ENCODE assay signal across 7 mouse cellular contexts in the genomic region with DNA sequence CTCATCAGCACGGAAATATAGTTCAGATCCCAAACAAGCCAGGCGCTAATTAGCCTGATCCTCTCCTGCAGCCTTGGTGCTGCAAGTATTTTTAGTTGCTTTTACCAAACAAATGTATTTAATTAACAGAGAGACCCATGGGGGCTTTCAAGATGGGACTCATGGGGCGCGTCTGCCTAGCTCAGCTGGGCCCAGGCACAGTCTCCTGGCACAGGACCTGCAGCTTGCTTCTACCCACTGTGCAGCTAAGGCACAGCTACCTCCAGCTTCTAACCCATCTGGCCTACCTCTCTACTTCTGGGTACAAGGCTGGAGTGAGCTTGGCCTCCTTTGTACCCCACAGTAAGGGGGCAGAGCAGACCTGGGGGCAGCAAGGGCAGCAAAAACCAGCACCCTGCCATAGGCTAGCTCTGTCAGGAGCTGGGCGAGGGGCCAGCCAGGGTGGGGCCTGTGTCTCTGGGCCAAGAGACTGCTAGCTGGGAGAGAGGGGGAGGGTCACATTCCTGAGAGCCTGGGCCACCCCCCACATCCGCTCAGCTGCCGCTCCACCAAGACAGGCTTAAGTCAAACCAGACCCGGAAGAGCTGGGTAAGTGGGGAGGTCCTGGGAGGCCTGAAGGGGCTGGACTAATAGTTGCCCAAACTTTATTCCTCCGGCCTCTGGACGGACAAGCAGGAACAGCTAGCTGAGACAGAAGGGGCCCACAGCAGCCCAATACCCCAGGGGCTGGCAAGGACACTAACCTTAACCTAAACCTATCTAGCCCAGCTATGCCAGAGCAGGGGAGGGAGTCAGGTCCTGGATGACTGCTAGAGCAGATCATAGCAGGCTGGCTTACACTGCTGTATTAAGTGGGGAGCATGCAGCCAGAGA. TPM values are rescaled to one million over a fixed set of nuclear protein-coding genes. Genes with fewer than 3 reads are reported as not detected.
DNase-seq lines count a peak whose midpoint lies in the region; ATAC-seq lines count a peak whose summit lies in the region.

No protein-coding gene starts in this region.

- peak overlapping the region; percentile 42 for H3K27ac ChIP-seq in forebrain, embryonic 16.5 days (ENCODE audit: low read length)
- peak overlapping the region; percentile 95 for H3K27ac ChIP-seq in limb, embryonic 10.5 days
- 0 out of 2 replicates have a peak overlapping the region, but pooled peaks have one; percentile 8 for H3K27ac ChIP-seq in midbrain, embryonic 12.5 days (replicated peaks)

- peak; percentile 94 for DNase-seq in ZHBTc4 (ENCODE audit: low read depth, low spot score)
- peak; percentile 89 for DNase-seq in limb, embryonic 10.5 days (ENCODE audit: low spot score)
- DNase-seq in testis, postnatal 14 days (ENCODE audit: low spot score): peak; percentile 64

- H3K9ac ChIP-seq in forebrain, embryonic 16.5 days (replicated peaks; ENCODE audit: low read depth, low read length): peak overlapping the region; percentile 37; the same call in 1 of the 2 replicates
- H3K9ac ChIP-seq in midbrain, embryonic 12.5 days (replicated peaks): no peak overlapping the region

- no peak overlapping the region for H3K4me2 ChIP-seq in forebrain, embryonic 16.5 days (ENCODE audit: low read length)
- H3K4me2 ChIP-seq in midbrain, embryonic 12.5 days (replicated peaks): no peak overlapping the region

- H3K4me1 ChIP-seq in forebrain, embryonic 16.5 days (replicated peaks; ENCODE audit: control insufficient read depth, insufficient read depth, low read length): peaks cover 14% of the 10 kb centered on the region
- H3K4me1 ChIP-seq in limb, embryonic 10.5 days: peaks cover 38% of the 10 kb centered on the region
- peaks cover 15% of the 10 kb centered on the region for H3K4me1 ChIP-seq in midbrain, embryonic 12.5 days

- H3K9me3 ChIP-seq in forebrain, embryonic 16.5 days (ENCODE audit: control insufficient read depth, low read length): no peaks in the 10 kb centered on the region
- no peaks in the 10 kb centered on the region for H3K9me3 ChIP-seq in limb, embryonic 10.5 days (replicated peaks)
- H3K9me3 ChIP-seq in midbrain, embryonic 12.5 days: no peaks in the 10 kb centered on the region

- peaks cover 10% of the 10 kb centered on the region for H3K36me3 ChIP-seq in forebrain, embryonic 16.5 days (ENCODE audit: control insufficient read depth, insufficient read depth)
- H3K36me3 ChIP-seq in limb, embryonic 10.5 days: peaks cover 75% of the 10 kb centered on the region
- H3K36me3 ChIP-seq in midbrain, embryonic 12.5 days: peaks cover 88% of the 10 kb centered on the region

- WGBS in forebrain, embryonic 16.5 days: 28% methylated on average over 10 of the region's 10 CpGs
- WGBS in limb, embryonic 10.5 days: 19% methylated on average over 10 of the region's 10 CpGs
- 43% methylated on average over 10 of the region's 10 CpGs for WGBS in midbrain, embryonic 12.5 days

- H3K27me3 ChIP-seq in forebrain, embryonic 16.5 days (replicated peaks; ENCODE audit: control insufficient read depth, insufficient read depth, low read length): no peaks in the 10 kb centered on the region
- H3K27me3 ChIP-seq in limb, embryonic 10.5 days (ENCODE audit: low read depth, poor library complexity, severe bottlenecking): no peaks in the 10 kb centered on the region
- no peaks in the 10 kb centered on the region for H3K27me3 ChIP-seq in midbrain, embryonic 12.5 days

- H3K4me3 ChIP-seq in forebrain, embryonic 16.5 days (replicated peaks; ENCODE audit: low read length): no peak overlapping the region
- H3K4me3 ChIP-seq in limb, embryonic 10.5 days: peak overlapping the region; percentile 34
- no peak overlapping the region for H3K4me3 ChIP-seq in midbrain, embryonic 12.5 days

- ATAC-seq in CD4-positive, CD25-positive, alpha-beta regulatory T cell, adult 4 months: peak; percentile 86
- ATAC-seq in forebrain, embryonic 16.5 days: peak; percentile 71
- peak; percentile 32 to 66 for ATAC-seq in hematopoietic stem cell, adult 5-6 weeks (replicated peaks in 1 of 2; ENCODE audit: insufficient read depth in 1 of 2, low FRiP score in 2 of 2, low TSS enrichment in 1 of 2, low read depth in 1 of 2, poor library complexity in 2 of 2, severe bottlenecking in 2 of 2)
- peak; percentile 55; the same call in 1 of the 2 replicates for ATAC-seq in midbrain, embryonic 12.5 days (ENCODE audit: low FRiP score, low read depth)

RNA-seq across cellular contexts. Expression of a gene that starts 17.6 kb away (rescaled TPM):
- polyA plus RNA-seq in CD4-positive, CD25-positive, alpha-beta regulatory T cell, adult 4 months (2017; shearing (Covaris generic)): 1 to 10 TPM in 1 of 2 experiments, under 1 TPM in 1; 0.90 to 1.8 TPM
- polyA plus RNA-seq in forebrain, embryonic 16.5 days (2015; fragmentation: Nextera tagmentation; extraction: Ambion mirVana): 44.1 and 47.8 TPM in 2 replicates
- 9.0 and 14.0 TPM in 2 replicates for total RNA-seq in hematopoietic stem cell, adult 5-6 weeks (2017)
- polyA plus RNA-seq in limb, embryonic 10.5 days (2016; fragmentation: Nextera tagmentation; extraction: Ambion mirVana): 28.6 and 29.5 TPM in 2 replicates
- polyA plus RNA-seq in midbrain, embryonic 12.5 days (2016; fragmentation: Nextera tagmentation; extraction: Ambion mirVana): 56.5 and 67.4 TPM in 2 replicates

Comparison
In these comparisons a context has a peak if more than half of its experiments do, and no peak if none do; other contexts are left out.
1. H3K27ac ChIP-seq: peak in every context shown above with its lines; median percentile 95 in limb, embryonic 10.5 days; 42 in forebrain, embryonic 16.5 days; 8 in midbrain, embryonic 12.5 days.
2. RNA of a gene that starts 17.6 kb away (polyA plus RNA-seq): 56.5 to 67.4 TPM in midbrain, embryonic 12.5 days, 44.1 to 47.8 TPM in forebrain, embryonic 16.5 days and 28.6 to 29.5 TPM in limb, embryonic 10.5 days; 0.90 to 1.8 TPM in CD4-positive, CD25-positive, alpha-beta regulatory T cell, adult 4 months; every median in the first group is over 10 times any median in the second.
3. Peak in every context shown above with its lines, with median percentiles within 50 percentile points of each other: ATAC-seq and DNase-seq.